Mouse (Mus musculus) bone marrow macrophage, adult 2 months (primary cell): ENCODE data around the gene Itga9. TPM values are rescaled to one million over a fixed set of nuclear protein-coding genes. Genes with fewer than 3 reads are reported as not detected.

Experiments
- H3K27ac ChIP-seq: 2 replicates; pipeline ENCODE4 v1.5.1; 2012; ENCODE audit warnings: low read depth, low read length; ENCODE audit not compliant: insufficient read depth
- H3K4me1 ChIP-seq: 2 replicates; pipeline ENCODE4 v1.6.1; 2012; ENCODE audit warnings: low read length; ENCODE audit not compliant: control insufficient read depth, insufficient read depth
- H3K4me3 ChIP-seq: 2 replicates; pipeline ENCODE4 v1.5.1; 2012; ENCODE audit warnings: mild to moderate bottlenecking, low read length, moderate library complexity; ENCODE audit not compliant: insufficient read depth
- CTCF ChIP-seq: IDR thresholded peaks from 2 replicates; pipeline ENCODE4 v1.5.1; 2012; ENCODE audit warnings: low read depth, mild to moderate bottlenecking, low read length, moderate library complexity
- POLR2A ChIP-seq: IDR thresholded peaks from 2 replicates; pipeline ENCODE4 v1.6.1; 2012; ENCODE audit warnings: mild to moderate bottlenecking, low read depth, low read length, borderline replicate concordance
- polyA plus RNA-seq: library from polyadenylated mRNA; stranded (reverse); fragments of >200 nt; gene quantifications from 2 replicates; pipeline ENCODE4 v1.2.4, GENCODE M21; 2012; ENCODE audit not compliant: missing spikeins, insufficient read depth, insufficient read length

The Itga9 gene
- polyA plus RNA-seq, 1 experiment: 5.3 TPM

DNA sequence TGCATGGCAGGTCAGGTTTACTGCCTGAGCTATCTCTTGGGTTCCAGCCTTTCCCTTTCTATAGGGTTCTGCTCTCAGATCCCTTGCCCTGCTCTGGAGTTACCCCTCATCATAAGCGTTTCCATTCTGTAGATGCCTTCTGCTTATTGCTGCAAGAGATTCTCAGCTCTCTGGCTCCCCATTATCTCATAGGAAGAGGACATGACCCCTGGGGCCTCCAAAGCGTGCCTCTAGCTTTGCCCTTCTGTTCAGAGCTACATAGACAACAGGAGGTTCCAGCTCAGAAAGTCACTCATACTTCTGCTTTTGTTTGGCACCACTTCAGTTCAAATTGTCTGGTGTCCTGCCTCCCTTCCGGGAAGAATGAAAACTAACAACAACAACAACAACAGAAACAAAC is 59.6 kb downstream of the Itga9 start:
- TF ChIP-seq CTCF: no peak
- TF ChIP-seq POLR2A: no peak
- H3K4me3 ChIP-seq: no peak overlapping the region
- H3K4me1 ChIP-seq: peaks cover 26% of the 10 kb centered on the region
- no peak overlapping the region for H3K27ac ChIP-seq

DNA sequence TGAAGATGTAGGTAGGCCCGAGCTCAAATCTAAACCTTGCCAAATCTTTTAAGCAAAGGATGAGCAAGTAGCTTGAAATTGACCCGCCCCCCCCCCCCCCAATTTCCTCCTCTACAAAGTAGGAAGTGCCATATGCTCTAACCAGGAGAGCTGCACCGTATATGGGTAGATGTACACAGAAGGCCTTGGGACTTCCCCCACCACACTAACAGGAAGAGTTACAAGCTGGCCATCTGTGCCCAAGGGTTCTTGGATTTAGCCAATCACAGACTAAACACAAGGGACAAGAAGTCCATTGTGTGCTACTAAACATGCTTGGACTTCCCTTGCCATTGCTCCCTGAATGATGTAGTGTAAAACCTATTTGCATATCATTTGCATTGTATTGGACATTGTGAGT is 63.2 kb downstream of the Itga9 start:
- Histone ChIP-seq H3K4me1 (peaks cover 31% of the 10 kb centered on the region), H3K27ac (0 out of 2 replicates have a peak overlapping the region, but pooled peaks have one; percentile 16), H3K4me3 (no peak overlapping the region)
- TF ChIP-seq CTCF: no peak
- TF ChIP-seq POLR2A: no peak

DNA sequence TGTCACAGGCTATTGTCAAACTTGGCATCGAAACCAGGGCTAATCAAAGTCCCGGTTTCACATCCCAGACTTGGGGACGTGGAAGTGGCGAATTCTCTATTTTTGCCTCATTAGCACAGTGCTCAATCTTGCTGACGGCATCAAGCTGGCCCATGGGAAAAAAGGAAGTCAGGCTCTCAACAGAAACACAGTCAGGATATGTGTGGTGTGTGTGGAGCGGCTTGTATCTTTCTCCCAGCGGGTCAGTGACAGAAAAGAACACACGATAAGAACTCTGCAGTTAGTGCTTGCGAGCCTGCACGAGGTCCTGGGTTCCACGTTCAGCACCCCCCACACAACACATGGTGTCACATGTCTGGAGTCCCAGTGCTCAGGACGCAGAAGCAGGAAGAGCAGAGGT is 67.8 kb downstream of the Itga9 start:
- Histone ChIP-seq H3K27ac (peak overlapping the region; percentile 83), H3K4me3 (peak overlapping the region; percentile 12; the same call in 1 of the 2 replicates), H3K4me1 (peaks cover 34% of the 10 kb centered on the region)
- TF ChIP-seq CTCF (no peak), POLR2A (no peak)

DNA sequence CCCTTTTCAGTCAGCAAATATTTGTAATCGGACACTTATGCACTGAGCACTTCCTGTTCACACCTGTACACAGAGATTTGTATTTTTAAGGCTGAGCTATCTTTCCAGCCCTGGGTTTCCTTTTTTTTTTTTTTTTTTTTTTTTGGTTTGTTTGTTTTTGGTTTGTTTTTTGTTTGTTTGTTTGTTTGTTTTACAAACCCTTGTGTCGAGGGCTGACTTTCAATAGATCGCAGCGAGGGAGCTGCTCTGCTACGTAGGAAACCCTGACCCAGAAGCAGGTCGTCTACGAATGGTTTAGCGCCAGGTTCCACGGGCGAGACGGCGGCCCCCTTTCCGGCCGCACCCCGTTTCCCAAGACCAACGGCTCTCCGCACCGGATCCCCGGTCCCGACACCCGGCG is 68.3 kb downstream of the Itga9 start:
- Histone ChIP-seq H3K4me1 (peaks cover 32% of the 10 kb centered on the region), H3K27ac (peak overlapping the region; percentile 83), H3K4me3 (no peak overlapping the region)
- TF ChIP-seq CTCF (no peak), POLR2A (no peak)

DNA sequence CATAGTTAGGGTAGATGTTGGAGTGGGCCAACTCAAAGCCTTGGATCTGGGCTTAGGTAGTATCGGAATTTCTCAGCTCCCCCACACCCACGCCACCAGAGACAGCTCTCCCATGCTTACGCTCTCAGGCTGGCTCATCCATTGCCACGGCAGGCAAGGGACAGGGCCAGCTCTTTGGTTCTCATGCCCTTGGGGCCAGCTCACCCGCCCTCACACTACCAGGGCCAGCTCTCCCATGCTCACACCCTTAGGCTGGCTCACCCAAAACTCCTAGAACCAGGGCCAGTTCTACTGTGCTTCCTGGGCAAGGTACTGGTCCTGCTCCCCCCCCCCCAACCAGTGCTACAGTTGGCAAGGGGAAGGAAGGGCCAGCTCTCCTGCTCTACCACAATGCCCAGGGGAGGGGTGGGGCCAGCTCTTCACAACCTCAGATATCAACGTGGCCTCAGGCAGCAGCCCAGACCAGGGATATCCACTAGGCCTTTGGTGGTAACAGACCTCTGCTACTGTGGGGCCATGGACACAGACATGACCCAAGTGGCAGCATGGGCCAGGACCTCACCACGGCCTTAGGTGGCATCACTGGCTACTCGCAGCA is 69.2 kb downstream of the Itga9 start:
- Histone ChIP-seq H3K4me3 (no peak overlapping the region), H3K27ac (no peak overlapping the region), H3K4me1 (peaks cover 26% of the 10 kb centered on the region)
- no peak for TF ChIP-seq POLR2A
- no peak for TF ChIP-seq CTCF

DNA sequence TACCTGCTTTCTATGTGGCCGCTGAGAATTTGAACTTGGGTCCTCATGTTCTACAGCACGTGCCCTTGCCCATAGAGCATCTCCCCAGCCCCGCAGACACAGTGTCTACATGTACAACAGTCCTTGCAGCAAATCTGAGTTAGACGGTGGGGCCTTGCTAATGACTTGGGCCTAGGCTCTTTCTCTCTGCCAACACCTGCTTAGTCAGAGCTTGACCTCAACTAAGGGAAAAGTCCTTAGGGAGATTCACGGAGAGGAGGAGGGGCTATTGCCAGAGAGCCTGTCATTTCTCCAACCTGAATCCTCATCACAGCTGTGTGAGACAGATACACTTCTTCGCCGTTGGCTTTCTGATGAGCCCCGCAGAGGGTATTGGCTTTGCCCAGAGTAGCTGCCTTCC is 70.2 kb downstream of the Itga9 start:
- TF ChIP-seq POLR2A (no peak), CTCF (no peak)
- Histone ChIP-seq H3K4me3 (no peak overlapping the region), H3K27ac (no peak overlapping the region), H3K4me1 (peaks cover 25% of the 10 kb centered on the region)

DNA sequence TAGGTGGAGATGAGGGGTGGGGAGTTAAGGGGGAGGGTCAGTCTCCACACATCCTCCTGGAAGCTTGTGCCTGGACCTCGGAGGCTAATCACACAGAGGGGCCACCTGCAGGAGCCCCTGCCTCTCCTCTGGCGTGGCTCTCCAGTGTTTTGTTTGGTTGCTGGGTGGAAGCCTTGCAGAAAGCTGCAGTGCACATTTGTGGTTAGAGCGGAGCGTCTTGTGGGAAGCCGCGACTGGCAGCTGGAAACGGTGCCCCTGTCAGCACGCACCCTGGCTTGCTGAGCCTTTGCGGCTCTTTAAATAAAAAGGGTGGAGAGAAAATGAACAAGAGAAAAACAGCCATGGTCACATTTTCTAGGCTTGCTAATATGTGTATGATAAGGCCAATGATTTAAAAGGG is 70.9 kb downstream of the Itga9 start:
- TF ChIP-seq POLR2A (no peak), CTCF (no peak)
- no peak overlapping the region for H3K4me3 ChIP-seq
- H3K4me1 ChIP-seq: peaks cover 25% of the 10 kb centered on the region
- no peak overlapping the region for H3K27ac ChIP-seq

DNA sequence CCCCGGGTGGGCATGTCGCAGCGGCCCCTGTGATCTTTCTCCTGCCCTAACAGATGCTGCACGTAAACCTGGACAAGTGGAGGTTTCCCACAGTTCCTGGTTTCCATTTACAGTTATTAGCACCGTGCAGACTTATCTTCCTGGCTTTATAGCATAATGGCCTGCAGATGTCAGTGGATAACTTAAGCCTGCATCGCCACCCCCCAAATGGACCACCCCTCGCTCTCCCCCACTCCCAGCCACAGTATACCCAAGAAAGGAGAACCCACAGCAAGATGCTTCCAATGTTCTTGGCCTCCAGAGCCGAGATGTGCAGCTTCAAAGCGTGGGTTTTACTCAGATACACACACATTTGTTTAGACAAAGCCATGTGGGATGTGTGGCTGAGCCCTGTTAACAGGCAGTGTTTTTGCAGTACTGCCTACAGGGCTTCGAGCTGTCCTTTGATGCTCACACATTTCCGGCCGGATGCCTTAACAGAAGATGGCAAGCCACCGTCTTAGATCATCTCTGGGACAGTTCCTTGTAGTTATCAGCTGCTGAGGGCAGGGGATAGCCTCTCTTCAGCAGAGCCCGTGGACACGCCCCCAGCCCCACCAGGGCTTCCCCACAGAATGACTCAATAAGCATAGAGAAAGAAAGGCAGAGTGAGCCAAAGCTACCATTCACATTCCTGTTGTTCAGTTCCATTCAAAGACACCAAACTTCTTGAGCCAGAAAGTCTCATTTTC is 71.7 kb downstream of the Itga9 start:
- no peak overlapping the region for H3K27ac ChIP-seq

DNA sequence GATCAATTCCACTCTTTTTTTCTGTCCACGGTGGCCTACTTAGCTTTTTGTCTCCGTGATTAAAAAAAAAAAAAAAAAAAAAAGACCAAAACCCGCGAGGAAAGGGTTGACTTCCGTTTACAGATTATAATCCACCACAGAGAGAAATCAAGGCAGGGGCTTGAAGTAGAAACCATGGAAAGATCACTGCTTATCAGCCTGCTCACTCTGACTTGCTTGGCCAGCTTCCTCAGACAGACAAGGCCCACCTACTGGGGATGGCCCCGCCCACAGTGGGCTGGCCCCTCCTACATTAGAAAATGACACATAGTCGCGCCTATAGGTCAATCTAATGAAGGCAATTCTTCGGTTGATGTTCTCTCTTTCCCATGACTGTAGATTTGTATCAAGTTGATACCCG is 72.3 kb downstream of the Itga9 start:
- no peak overlapping the region for H3K27ac ChIP-seq

More for the DNA sequence above, 71.7 kb downstream of the Itga9 start:
- peaks cover 21% of the 10 kb centered on the region for H3K4me1 ChIP-seq
- no peak overlapping the region for H3K4me3 ChIP-seq
- TF ChIP-seq POLR2A (no peak), CTCF (no peak)

DNA sequence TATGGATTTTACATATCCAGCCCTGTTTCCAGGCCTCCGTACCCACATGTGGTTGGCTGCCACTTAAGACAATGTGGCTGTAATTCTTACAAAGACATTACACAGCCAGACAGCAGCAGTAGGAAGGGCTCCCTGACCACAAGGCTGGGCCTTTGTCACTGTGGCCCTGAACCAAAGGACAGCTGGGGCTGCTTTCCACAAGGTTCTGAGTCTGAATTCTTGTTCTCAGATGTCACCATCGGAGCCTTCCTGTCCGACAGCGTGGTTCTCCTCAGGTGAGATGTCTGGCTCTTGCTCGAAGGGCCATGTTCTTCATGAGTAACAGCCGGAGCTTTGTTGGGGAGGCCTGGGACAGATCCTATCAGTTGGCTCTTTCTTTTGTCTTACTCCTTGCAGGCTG is 75.0 kb downstream of the Itga9 start:
- no peak overlapping the region for H3K4me3 ChIP-seq
- no peaks in the 10 kb centered on the region for H3K4me1 ChIP-seq

More for the DNA sequence above, 72.3 kb downstream of the Itga9 start:
- Histone ChIP-seq H3K4me3 (no peak overlapping the region), H3K4me1 (peaks cover 15% of the 10 kb centered on the region)
- TF ChIP-seq POLR2A (no peak), CTCF (no peak)

DNA sequence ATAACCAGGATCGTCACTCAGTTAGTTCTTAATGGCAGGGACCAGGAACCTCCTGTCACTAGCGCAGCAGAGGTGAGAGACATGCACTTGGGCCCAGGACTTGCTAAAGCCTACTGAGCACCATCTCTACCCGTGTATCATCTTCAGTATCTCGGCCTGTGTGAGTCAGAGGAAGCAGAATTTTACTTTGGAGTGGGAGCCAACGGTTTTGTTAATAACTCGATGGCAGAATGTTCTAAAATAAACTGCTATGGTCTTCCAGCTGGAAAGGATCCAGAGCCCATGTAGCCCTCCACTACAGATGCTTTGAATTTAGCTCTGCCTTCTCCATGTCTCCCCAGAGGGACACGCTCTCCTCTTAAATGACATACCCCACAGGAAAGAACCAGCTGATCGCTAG is 75.7 kb downstream of the Itga9 start:
- Histone ChIP-seq H3K4me3 (no peak overlapping the region), H3K27ac (no peak overlapping the region), H3K4me1 (no peaks in the 10 kb centered on the region)
- TF ChIP-seq CTCF (no peak), POLR2A (no peak)

More for the DNA sequence above, 75.0 kb downstream of the Itga9 start:
- no peak overlapping the region for H3K27ac ChIP-seq
- no peak for TF ChIP-seq POLR2A
- TF ChIP-seq CTCF: no peak
